Mouse (Mus musculus) intestine, embryonic 14.5 days (tissue): ENCODE results near the gene Atp2a1. TPM values are rescaled to one million over a fixed set of nuclear protein-coding genes. Genes with fewer than 3 reads are reported as not detected.

Experiments used
- ATAC-seq: fragments of 200-750 bp; cut with Nextera tagmentation; replicated peaks from 2 replicates; pipeline ENCODE4 v1.8.0; 2017; ENCODE audit warnings: low read depth, moderate number of reproducible peaks, moderate TSS enrichment, moderate library complexity; ENCODE audit not compliant: low FRiP score, low TSS enrichment
- DNase-seq: peaks from one replicate; pipeline ENCODE4 v3.0.0-alpha.2; 2018; ENCODE audit warnings: low spot score
- H3K27ac ChIP-seq: fragments of 300-500 bp; sonication (generic); 2 replicates; pipeline ENCODE4 v1.5.1; 2014; ENCODE audit warnings: low read depth, mild to moderate bottlenecking, control low read depth
- H3K27me3 ChIP-seq: fragments of 300-500 bp; sonication (generic); replicated peaks from 2 replicates; pipeline ENCODE4 v1.6.1; 2014; ENCODE audit warnings: low read length, control low read depth; ENCODE audit not compliant: control insufficient read depth, insufficient read depth
- H3K36me3 ChIP-seq: fragments of 300-500 bp; sonication (generic); 2 replicates; pipeline ENCODE4 v1.6.1; 2014; ENCODE audit warnings: low read length, control low read depth; ENCODE audit not compliant: control insufficient read depth, insufficient read depth
- H3K4me1 ChIP-seq: fragments of 300-500 bp; sonication (generic); replicated peaks from 2 replicates; pipeline ENCODE4 v1.6.1; 2014; ENCODE audit warnings: low read length, control low read depth, mixed read lengths; ENCODE audit not compliant: control insufficient read depth, insufficient read depth
- H3K4me2 ChIP-seq: fragments of 300-500 bp; sonication (generic); 2 replicates; pipeline ENCODE4 v1.6.1; 2014; ENCODE audit warnings: low read length
- H3K4me3 ChIP-seq: fragments of 300-500 bp; sonication (generic); 2 replicates; pipeline ENCODE4 v1.5.1; 2014; ENCODE audit warnings: low read depth, low read length, control low read depth, mixed read lengths
- H3K9ac ChIP-seq: fragments of 300-500 bp; sonication (generic); 2 replicates; pipeline ENCODE4 v1.6.1; 2014; ENCODE audit warnings: mild to moderate bottlenecking, low read length
- H3K9me3 ChIP-seq: fragments of 300-500 bp; sonication (generic); 2 replicates; pipeline ENCODE4 v1.6.1; 2016; ENCODE audit warnings: low read length, control low read depth; ENCODE audit not compliant: control insufficient read depth
- WGBS: fragments of 180-500 bp; shearing (Covaris S2); extraction: QIAGEN DNeasy Blood & Tissue Kit; methylation state at CpG from one replicate; pipeline ENCODE4 v1.1.7; 2014; 5-methylcytosine and 5-hydroxymethylcytosine counted together
- polyA plus RNA-seq: library from polyadenylated mRNA; unstranded; fragments of >200 nt; fragmentation: Nextera tagmentation; extraction: Ambion mirVana; gene quantifications from 2 replicates; pipeline ENCODE4 v1.2.1, GENCODE M21; 2014

Atp2a1 gene
- polyA plus RNA-seq, 1 experiment from 2014 or later = 0.16 TPM

GRCm38 (mm10) chr7:126440134-126440533, 22.8 kb downstream of the Atp2a1 start:
- no peaks in the 10 kb centered on the region for H3K9me3 ChIP-seq
- WGBS = 77% methylated on average over 9 of the region's 9 CpGs
- no peak for ATAC-seq
- no peak for DNase-seq
- no peak overlapping the region for H3K27ac ChIP-seq
- no peaks in the 10 kb centered on the region for H3K4me1 ChIP-seq
- H3K36me3 ChIP-seq = peaks cover 24% of the 10 kb centered on the region
- no peak overlapping the region for H3K9ac ChIP-seq
- no peak overlapping the region for H3K4me2 ChIP-seq
- no peaks in the 10 kb centered on the region for H3K27me3 ChIP-seq
- no peak overlapping the region for H3K4me3 ChIP-seq

GRCm38 (mm10) chr7:126436851-126437250, 26.1 kb downstream of the Atp2a1 start:
- Histone ChIP-seq H3K36me3 (peaks cover 20% of the 10 kb centered on the region; the same call in 1 of the 2 replicates), H3K4me2 (no peak overlapping the region), H3K27me3 (no peaks in the 10 kb centered on the region), H3K9ac (no peak overlapping the region), H3K9me3 (no peaks in the 10 kb centered on the region), H3K27ac (no peak overlapping the region), H3K4me3 (no peak overlapping the region), H3K4me1 (no peaks in the 10 kb centered on the region)
- ATAC-seq = no peak
- WGBS = 21% methylated on average over 8 of the region's 8 CpGs
- peak; percentile 75 for DNase-seq

DNA sequence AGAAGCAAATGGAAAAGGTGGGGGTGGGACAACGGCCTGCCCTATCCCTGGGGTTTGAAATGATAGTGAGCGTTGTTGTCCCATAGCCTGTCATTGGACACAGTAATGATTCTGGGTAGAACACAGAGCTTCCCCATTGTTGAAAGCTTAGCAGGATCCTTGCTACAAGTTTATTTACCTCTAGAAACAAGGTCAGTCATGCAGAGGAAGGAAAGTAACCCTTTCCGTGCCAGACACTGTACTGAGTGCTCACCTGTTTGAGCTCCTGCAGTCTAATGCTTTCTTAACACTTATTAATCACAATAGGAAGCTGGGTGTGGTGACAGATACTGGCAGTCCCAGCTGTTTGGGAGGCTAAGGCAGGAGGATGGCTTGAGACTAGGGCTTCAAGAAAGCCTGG, 27.1 kb downstream of the Atp2a1 start:
- no peak for ATAC-seq
- Histone ChIP-seq H3K4me2 (no peak overlapping the region), H3K36me3 (peaks cover 20% of the 10 kb centered on the region; the same call in 1 of the 2 replicates), H3K27me3 (no peaks in the 10 kb centered on the region), H3K9me3 (no peaks in the 10 kb centered on the region), H3K4me1 (no peaks in the 10 kb centered on the region), H3K27ac (no peak overlapping the region), H3K9ac (no peak overlapping the region), H3K4me3 (no peak overlapping the region)
- WGBS = 86% methylated on average over 3 of the region's 3 CpGs
- no peak for DNase-seq

DNA sequence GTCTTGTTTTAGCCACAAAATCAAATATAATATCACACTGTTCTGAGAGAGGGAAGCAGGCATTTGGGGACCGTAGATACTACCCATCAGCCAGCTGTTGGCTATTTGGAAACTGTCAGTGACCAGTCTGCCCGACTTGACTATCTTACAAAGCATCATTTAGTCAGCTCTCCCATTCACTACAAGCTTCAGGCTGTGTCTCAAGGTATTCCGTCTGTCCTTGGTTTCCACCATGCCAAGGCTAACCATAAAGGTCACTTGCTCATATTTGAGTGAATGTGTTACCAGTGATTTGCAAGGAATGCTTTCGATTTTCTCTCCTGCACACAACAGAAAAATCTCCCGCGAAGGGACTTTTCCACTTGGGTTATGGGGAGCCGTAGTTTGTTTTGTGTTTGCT, 28.2 kb downstream of the Atp2a1 start:
- no peak overlapping the region for H3K4me3 ChIP-seq
- DNase-seq (no peak), ATAC-seq (no peak)
- 89% methylated on average over 7 of the region's 7 CpGs for WGBS
- H3K36me3 ChIP-seq = peaks cover 20% of the 10 kb centered on the region; the same call in 1 of the 2 replicates
- H3K4me2 ChIP-seq = no peak overlapping the region
- no peak overlapping the region for H3K27ac ChIP-seq
- no peaks in the 10 kb centered on the region for H3K9me3 ChIP-seq
- no peaks in the 10 kb centered on the region for H3K27me3 ChIP-seq
- 0 out of 2 replicates have a peak, but pooled peaks cover under 1% of the 10 kb centered on the region for H3K4me1 ChIP-seq
- H3K9ac ChIP-seq = no peak overlapping the region

DNA sequence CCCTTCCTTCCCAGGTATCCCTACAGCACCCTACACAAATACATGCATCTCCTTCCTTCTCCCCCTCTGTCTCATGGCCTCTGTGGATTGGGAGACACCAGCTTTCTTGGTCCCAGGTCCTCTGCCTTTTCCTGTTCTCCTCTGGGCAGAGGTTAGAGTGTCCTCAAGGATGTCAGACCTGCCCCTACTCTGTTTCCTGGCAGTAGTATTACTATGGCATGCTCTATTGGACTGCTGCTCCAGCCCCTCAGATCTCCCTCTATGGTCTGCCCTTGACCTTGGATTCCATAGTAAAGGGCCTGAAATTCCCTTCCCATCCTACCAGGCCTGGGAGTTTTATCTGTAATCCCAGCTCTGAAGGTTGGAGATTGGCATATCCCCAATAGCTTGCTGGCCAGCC, 32.7 kb downstream of the Atp2a1 start:
- ATAC-seq (no peak), DNase-seq (no peak)
- no peak overlapping the region for H3K27ac ChIP-seq
- H3K36me3 ChIP-seq = peaks cover 15% of the 10 kb centered on the region; the same call in 1 of the 2 replicates
- H3K27me3 ChIP-seq = no peaks in the 10 kb centered on the region
- H3K9ac ChIP-seq = no peak overlapping the region
- no peak overlapping the region for H3K4me3 ChIP-seq
- H3K4me2 ChIP-seq = no peak overlapping the region
- H3K4me1 ChIP-seq = peaks cover 12% of the 10 kb centered on the region
- no peaks in the 10 kb centered on the region for H3K9me3 ChIP-seq

DNA sequence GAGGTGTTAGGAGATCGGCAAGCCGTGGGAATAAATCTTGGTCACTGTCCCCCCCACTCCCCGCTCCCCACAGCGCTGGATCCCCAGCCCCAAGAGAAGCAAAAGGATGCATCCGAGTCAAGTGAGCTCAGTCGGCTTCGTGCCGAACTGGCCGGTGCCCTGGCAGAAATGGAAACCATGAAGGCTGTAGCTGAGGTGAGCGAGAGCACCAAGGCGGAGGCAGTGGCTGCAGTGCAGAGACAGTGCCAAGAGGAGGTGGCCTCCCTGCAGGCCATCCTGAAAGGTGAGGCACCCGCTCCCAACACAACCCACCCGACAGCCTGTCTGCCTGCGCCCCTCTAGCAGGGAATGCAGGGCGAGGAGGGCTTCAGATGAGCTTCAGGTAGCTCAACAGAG, 33.4 kb downstream of the Atp2a1 start:
- 29% methylated on average over 15 of the region's 15 CpGs for WGBS
- ATAC-seq = peak; percentile 1; the same call in 1 of the 2 replicates

GRCm38 (mm10) chr7:126428631-126429502, 34.0 kb downstream of the Atp2a1 start, which contains the start of gene Rabep2:
Rabep2 (plus strand) TSS chr7:126428759.
- peaks cover 12% of the 10 kb centered on the region for H3K4me1 ChIP-seq
- WGBS = under 1% methylated on average over 81 of the region's 82 CpGs
- no peaks in the 10 kb centered on the region for H3K27me3 ChIP-seq
- peak; percentile 100 for DNase-seq
- H3K27ac ChIP-seq = peak within 1 kb of the TSS; percentile 95
- H3K4me3 ChIP-seq = peak within 1 kb of the TSS; percentile 69
- peak; percentile 96 for ATAC-seq
- peaks cover 3% of the 10 kb centered on the region; the same call in 1 of the 2 replicates for H3K36me3 ChIP-seq
- H3K9me3 ChIP-seq = no peaks in the 10 kb centered on the region
- H3K4me2 ChIP-seq = peak within 1 kb of the TSS; percentile 71
- H3K9ac ChIP-seq = peak within 1 kb of the TSS; percentile 84

More for the DNA sequence above, 33.4 kb downstream of the Atp2a1 start:
- Histone ChIP-seq H3K27ac (no peak overlapping the region), H3K4me3 (peak overlapping the region; percentile 69), H3K9me3 (no peaks in the 10 kb centered on the region), H3K27me3 (no peaks in the 10 kb centered on the region), H3K4me2 (peak overlapping the region; percentile 71), H3K4me1 (peaks cover 12% of the 10 kb centered on the region), H3K9ac (peak overlapping the region; percentile 84), H3K36me3 (peaks cover 9% of the 10 kb centered on the region; the same call in 1 of the 2 replicates)
- DNase-seq = no peak

DNA sequence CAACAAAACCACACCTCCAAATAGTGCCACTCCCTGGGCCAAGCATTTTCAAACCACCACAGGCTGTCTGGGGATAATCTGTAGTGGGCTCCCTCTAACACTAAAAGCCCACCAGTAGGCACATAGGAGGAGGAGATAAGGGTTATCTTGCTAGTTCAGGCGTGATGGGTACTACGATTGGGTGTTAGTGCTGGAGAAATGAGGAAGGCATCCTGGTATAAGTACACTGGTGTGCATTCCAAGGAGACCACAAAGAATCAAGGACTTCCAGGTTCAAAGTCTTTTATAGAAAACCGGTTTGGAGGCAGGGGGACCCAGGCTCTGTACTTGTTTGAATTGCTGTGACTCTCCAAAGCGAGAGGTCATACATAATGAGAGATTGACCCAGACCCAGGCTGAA, 34.8 kb downstream of the Atp2a1 start:
- Histone ChIP-seq H3K36me3 (0 out of 2 replicates have a peak, but pooled peaks cover 3% of the 10 kb centered on the region), H3K4me2 (peak overlapping the region; percentile 71), H3K4me3 (peak overlapping the region; percentile 69), H3K4me1 (peaks cover 12% of the 10 kb centered on the region), H3K9ac (peak overlapping the region; percentile 84), H3K27ac (peak overlapping the region; percentile 95), H3K27me3 (no peaks in the 10 kb centered on the region), H3K9me3 (no peaks in the 10 kb centered on the region)
- DNase-seq (no peak), ATAC-seq (peak; percentile 44)
- 8% methylated on average over 4 of the region's 4 CpGs for WGBS
